Mouse (Mus musculus): Measurements from ENCODE around the gene Slc25a26.

DNA sequence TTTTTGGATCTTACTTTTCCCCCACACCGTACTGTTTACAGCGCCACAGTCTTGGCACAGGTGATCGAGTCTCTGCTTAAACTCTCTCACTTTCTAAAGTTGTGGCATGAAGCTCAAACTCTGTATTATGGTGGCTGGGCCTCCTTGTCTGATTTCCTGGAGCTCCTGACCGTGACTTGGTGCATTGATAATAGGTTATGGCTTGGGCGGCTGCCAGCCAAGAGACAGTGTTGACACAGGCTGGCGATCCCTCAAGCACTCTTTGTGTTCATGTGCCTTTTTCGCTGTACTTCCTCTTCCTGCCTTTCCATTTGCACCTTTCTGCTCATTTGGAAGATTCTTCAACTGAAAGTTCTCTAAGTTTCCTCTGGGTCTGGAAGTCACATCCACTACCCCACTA is 30.6 kb downstream of the Slc25a26 start:
- TF ChIP-seq CTCF (IDR thresholded peaks at IDR 0.05; ENCODE audit: low read depth, low read length) (no peak), POLR2A (IDR thresholded peaks at IDR 0.05; ENCODE audit: borderline replicate concordance, low read depth, low read length) (no peak)
